Mouse (Mus musculus) CD8-positive naive resting alpha-beta T cell, adult 2 months (primary cell): ENCODE measurements around the gene Rock2.
"Not testable (repeated sequence)": the region's sequence is repeated elsewhere in the genome, so short reads cannot be mapped to it uniquely, and the experiment has no call there.

Experiments
- DNase-seq, 2 experiments: peaks; one replicate each; pipeline ENCODE4 v3.0.0; 2022; ENCODE audit warnings: low read depth in 2 of 2, low spot score in 2 of 2

Rock2 gene

DNA sequence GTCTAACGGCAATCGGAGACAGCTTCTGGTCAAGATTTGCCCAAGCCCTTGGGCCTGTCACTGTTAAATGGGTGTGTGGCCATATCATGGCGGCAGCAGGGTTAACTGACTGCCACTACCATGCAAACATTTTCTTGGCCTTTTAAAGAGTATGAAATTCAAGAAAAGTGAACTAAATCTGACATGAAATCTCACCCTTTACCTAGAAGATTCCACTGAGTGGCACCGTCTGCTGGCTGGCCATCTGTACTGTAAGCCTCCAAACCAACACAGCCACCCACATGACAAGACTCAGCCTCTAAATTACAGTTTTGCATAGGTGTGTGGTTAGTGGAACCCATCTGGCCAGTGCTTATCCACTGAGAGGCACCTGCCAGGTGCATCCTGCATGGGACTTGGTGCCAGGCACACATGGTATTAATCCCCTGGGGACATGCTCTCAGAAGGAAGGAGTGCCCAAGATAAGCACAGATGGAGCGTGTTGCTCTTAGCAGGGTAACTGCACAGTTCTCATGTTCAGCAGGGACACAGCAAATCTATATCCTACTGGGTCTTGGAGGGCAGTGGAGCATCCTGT lies 102.3 kb downstream of the Rock2 start:
- DNase-seq, result no peak

DNA sequence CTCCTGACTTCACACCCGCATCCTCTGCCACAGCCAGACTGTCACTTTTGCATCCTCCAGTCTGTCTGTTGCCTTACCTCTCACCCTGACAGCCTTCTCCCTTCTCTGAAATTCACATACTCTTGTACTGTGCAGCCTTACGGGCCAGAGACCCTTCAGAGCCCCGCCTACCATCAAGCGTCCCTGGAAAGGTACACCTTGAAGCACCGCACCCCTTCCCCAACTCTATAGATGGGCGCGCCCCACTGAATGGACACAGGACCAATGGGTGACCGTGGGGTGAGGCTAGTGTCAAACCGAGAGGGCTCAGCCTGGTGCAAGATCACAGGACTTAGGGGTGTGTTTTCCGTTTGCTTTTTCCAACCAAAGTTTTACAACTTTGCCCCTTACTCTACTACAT lies 104.5 kb downstream of the Rock2 start:
- DNase-seq, result no peak

DNA sequence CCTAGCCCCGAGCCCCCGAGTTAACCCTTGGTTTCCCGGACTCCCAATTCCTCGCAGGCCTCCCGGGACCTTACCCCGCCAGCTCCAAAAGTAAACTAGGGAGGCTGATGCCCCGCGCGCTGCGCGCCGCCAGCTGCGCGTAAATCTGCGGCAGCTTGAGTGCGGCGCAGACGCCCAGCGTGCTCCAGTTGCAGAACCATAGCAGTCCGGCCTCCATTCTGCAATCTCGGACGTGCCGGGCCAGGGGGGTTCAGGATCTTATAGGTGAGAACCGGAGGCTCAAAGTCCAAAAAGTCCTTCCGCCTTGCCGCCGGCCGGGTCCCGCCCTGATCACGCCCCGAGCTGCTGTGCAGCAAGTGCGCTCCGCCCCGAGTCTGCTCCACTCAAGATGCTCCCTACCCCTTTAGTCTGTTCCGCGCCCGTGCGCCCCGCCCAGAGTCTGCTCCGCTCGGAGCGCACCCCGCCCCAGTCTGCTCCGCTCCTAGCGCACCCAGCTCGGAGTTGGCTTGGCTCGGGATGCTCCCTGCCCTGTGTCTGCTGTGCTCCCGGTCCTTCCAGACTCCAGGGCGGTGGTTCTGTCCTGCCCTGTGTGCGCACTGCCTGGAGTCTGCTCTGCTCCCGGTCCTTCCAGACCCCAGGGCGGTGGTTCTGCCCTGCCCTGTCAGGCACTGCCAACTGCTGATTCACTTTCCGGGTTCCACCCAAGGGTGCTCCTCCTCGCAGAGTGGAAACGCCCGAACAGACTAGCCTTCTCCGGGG lies 105.2 kb downstream of the Rock2 start, which contains the start of gene Pqlc3:
TSS of gene Pqlc3 (minus strand) at position 670 of the 759 bp plus-strand sequence.
- peak; percentile 77 to 81 for DNase-seq

GRCm38 (mm10) chr12:17000628-17001027 lies 105.9 kb downstream of the Rock2 start:
- DNase-seq, result no peak

DNA sequence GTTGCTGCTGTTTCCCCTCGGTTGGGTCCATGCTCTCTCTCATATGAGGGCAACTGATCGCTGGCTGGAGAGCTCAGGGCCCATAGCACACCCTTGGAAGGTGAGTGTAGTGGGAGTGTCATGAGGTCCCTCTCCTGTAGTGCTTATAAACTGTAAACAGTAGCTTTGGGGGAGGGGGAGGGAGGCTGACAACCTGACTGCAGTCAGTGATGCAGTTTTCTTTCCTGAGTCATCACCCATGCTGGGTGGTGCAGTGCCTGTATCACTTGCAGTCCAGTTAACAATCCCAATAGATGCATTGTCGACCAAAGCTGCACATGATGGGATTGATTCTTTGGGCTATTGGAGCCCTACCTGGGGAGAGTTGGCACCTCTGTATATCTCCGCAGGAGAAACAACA lies 106.5 kb downstream of the Rock2 start:
- no peak for DNase-seq

DNA sequence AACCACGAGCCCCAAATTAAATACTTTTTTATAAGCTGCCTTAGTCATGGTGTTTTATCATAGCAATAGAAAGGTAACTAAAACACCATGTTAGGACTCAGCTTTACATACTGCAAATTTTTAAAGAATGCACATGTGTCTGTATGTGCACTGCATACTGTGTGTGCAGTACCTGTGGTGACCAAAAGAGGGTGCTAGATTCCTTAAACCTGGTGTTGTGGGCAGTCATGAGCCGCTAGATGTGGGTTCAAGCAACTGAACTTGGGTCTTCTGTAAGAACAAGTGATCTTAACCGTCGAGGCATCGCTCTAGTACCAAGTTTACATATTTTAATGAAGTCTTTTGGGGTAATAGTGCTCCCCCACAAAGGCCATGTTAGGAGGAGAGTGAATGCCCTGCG lies 114.8 kb downstream of the Rock2 start:
- DNase-seq, result no peak

DNA sequence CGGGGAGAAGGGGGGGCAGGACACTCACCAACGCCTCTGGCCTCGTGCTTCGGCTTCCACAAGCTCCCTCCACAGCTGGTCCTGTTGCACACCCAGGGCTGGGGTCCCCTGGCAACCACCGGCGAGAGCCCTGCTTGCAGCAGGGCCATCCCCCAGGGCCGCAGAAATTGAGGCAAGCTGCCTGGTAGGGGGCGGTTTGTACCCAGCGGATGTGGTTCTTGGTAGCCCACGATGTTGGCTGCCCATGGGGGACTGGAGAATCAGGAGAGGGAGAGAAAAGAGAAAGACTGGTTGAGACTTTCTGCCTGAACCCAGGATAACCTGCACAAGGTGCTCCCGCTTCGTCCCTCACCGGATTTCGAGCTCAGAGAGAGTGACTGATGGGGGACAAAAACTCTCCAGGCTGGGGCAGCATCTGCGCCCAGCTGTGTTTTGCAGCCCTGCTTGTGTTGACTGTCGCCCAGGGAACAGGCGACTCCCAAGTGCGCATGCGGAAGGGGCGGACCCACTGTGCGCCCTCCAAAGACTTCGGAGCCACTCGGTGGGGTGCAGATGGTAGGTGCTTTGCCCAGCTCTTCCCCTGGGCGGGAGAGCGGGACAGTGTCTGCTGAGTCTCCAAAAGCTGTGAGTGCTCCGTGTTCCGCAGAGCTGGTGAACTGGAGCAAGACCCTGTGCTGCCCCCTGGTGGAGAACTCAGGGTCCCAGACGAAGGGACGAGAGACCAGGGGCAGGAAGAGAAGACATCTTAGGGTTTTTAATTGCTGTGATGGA lies 116.6 kb downstream of the Rock2 start, which contains the start of gene 2410004P03Rik:
TSS of gene 2410004P03Rik (minus strand) at position 628 of the 771 bp plus-strand sequence.
- DNase-seq, result peak; percentile 72 to 80

DNA sequence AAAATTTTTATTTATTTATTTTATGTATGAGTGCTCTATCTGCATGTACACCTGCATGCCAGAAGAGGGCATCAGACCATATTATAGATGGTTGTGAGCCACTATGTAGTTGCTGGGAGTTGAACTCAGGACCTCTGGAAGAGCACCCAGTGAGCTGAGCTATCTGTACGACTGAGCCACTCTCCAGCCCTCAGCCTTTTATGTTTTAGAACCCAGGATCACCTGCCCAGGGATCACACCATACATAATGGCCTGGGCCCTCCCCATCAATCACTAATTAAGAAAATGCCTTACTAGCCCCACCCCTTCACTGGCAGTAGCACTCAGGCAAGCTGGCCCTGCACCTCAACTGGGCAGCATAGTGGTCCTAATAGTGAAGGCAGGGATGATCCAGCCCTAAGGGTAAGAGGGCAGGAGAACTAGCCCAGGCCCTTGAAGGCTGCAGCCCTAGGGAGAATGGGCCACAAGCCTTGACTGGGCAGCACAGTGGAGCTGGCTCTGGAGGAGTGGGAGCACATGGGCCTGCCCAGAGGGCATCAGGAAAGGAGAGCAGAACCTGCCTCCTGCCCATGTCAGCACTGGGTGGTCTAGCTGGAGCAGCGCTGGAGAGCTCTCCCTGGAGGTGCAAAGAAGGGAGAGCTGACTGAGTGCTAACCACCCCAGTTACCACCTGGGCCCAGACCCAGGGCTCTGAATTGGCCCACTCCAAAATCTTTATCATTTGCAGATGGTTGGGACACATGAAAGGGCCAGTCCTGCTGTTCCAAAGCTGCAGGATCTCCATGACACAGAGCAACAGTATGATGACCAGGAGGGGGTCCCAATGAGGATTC lies 117.6 kb downstream of the Rock2 start:
- no peak for DNase-seq

DNA sequence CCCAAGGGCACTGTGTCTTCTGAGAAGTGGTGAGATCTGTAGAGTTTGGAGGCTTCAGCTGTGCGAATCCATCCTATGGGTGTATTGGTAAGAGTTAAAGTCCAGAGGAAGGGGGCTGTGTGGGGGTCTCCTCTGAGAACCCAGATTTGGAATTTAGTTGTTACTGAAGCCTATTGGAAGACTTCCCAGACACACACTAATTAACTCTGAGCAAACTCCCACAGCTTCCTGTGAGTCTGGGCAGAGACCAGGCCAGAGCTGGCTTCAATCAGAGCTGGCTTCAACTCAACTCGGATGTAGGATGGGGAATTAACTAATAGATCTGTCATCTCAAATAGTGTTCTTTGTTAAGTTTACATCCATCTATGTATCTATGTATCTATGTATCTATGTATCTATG lies 121.0 kb downstream of the Rock2 start:
- DNase-seq, result no peak

DNA sequence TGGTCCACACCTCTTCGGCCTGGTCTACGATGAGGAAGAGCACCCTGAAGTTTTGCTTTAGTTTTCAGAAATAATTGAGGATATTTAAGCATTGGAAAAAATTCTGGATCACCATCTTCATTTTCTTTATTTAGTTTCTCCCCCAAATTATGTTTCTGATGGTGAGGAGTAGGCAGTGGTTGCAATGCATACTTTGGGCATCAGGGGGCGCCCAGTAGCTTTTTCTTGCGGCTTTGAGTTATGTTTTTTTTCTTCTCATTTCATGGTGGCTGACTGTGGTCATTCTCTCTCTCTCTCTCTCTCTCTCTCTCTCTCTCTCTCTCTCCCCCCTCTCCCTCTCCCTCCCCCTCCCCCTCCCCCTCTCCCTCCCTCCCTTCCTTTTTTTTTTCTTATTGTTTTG lies 123.8 kb downstream of the Rock2 start:
- DNase-seq, result peak; percentile 56 to 70

DNA sequence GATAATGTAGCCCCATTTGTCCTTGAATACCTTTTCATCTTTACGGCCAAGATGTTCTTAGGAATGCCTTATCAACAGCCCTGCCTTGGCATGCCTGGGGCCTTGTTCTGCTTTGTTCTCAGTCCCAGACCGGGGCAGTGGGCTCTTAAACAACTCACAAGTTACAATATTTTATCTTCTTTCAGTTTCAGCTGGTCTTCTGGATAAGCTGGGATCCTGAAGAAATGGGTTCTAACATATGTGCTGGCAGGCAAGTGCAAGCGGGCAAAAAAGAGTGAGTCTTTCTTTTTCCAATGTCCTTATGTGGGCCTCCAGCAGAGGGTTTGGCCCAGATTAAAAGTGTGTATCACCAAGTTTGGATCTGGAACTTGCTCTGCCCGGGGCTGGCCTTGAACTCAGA lies 126.4 kb downstream of the Rock2 start:
- DNase-seq, result not testable (repeated sequence)

DNA sequence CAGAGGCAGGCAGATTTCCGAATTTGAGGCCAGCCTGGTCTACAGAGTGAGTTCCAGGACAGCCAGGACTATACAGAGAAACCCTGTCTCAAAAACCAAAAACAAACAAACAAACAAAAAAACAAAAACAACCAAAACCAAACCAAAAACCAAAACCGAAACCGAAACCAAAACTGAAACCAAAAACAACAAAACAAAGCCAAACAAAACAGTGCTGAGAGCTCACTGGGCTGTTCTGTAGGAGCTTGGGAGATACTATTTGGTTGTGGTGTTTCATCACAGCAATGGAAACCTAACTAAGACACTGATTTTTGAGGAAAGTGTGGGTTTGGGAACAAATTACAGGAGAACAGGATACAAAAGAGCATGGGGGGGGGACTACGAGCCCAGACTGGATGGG lies 127.5 kb downstream of the Rock2 start:
- no peak for DNase-seq

DNA sequence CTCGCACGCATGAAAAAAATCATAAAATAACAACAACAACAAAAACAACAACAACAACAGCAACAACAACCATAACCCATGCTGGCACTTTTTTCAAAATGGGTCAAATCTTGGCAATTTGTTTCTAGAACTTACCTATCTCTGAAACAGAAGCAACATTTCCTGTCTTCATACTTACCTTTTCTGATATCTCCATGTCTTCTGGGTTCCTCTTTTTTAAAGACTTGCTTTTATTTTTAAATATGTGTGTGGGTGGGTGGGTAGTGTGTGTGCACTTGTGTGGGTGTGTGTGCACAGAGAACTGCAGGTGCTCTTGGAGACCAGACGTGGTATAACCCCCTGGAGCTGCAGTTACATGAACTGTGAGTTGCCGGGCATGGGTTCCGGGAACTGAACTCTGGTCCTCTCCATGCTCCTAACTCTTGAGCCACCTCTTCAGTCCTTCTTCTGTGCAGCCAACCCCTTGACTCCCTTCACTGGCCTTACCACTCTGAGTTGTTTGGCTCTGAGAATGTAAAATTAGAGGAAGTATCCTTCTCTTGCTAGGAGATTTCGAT lies 129.9 kb downstream of the Rock2 start:
- no peak for DNase-seq

- DNase-seq, result peak; percentile 70 to 73
These were observed 138.2 kb downstream of the Rock2 start for GRCm38 (mm10) chr12:17032694-17033463.

- peak; percentile 9 to 20 for DNase-seq
These were observed 138.8 kb downstream of the Rock2 start for GRCm38 (mm10) chr12:17033464-17033841.

DNA sequence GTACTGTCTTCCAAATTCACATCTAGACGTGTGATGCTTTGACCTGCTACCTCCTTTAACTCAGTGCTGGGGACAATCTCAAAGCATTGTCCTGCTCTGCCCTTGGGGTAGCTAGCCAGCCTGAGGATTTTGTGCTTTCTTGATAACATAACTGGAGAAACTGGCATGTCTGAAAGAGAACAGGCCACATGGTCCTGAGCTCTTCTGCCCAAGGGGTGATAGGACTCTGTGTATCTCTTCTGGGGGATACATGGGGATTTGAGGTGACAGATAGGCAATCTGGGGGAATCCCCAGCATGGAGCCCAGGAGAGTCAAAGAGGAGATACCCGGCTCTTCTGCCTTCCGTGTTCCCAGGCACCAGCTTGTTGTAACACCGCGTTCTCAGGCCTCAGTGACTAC lies 140.0 kb downstream of the Rock2 start:
- no peak for DNase-seq

- peak; percentile 31 to 51 for DNase-seq
These were observed 140.4 kb downstream of the Rock2 start for GRCm38 (mm10) chr12:17035128-17035527.

- no peak for DNase-seq
These were observed 141.8 kb downstream of the Rock2 start for GRCm38 (mm10) chr12:17036532-17036931.

GRCm38 (mm10) chr12:17037053-17037610 lies 142.4 kb downstream of the Rock2 start:
- no peak for DNase-seq
